Mouse (Mus musculus) neural tube, embryonic 11.5 days (tissue): ENCODE measurements around the gene Ptges2. TPM values are rescaled to one million over a fixed set of nuclear protein-coding genes. Genes with fewer than 3 reads are reported as not detected.
A peak's percentile ranks its signal among the peaks of the same experiment; 100 is the strongest.

ENCODE experiments used
- ATAC-seq: fragments of 200-750 bp; cut with Nextera tagmentation; 2 replicates; pipeline ENCODE4 v1.8.0; 2017; ENCODE audit warnings: moderate number of reproducible peaks, mild to moderate bottlenecking, moderate TSS enrichment, moderate library complexity; ENCODE audit not compliant: insufficient read depth, low FRiP score, low TSS enrichment
- DNase-seq: peaks from one replicate; pipeline ENCODE4 v3.0.0-alpha.2; 2015; ENCODE audit warnings: low spot score
- H3K27ac ChIP-seq: fragments of 300-500 bp; sonication (generic); 2 replicates; pipeline ENCODE4 v1.5.1; 2014; ENCODE audit warnings: low read depth, mild to moderate bottlenecking, low read length
- H3K27me3 ChIP-seq: fragments of 300-500 bp; sonication (generic); 2 replicates; pipeline ENCODE4 v1.6.1; 2014; ENCODE audit warnings: mild to moderate bottlenecking, low read length, mixed read lengths; ENCODE audit not compliant: control insufficient read depth, insufficient read depth
- H3K36me3 ChIP-seq: fragments of 300-500 bp; sonication (generic); 2 replicates; pipeline ENCODE4 v1.6.1; 2014; ENCODE audit warnings: mild to moderate bottlenecking, low read length, moderate library complexity, mixed read lengths; ENCODE audit not compliant: control insufficient read depth, insufficient read depth
- H3K4me1 ChIP-seq: fragments of 300-500 bp; sonication (generic); 2 replicates; pipeline ENCODE4 v1.6.1; 2014; ENCODE audit warnings: low read length, mixed read lengths; ENCODE audit not compliant: control insufficient read depth, insufficient read depth
- H3K4me2 ChIP-seq: fragments of 300-500 bp; sonication (generic); 2 replicates; pipeline ENCODE4 v1.6.1; 2014; ENCODE audit warnings: low read depth, mild to moderate bottlenecking, moderate library complexity
- H3K4me3 ChIP-seq: fragments of 300-500 bp; sonication (generic); 2 replicates; pipeline ENCODE4 v1.5.1; 2014; ENCODE audit warnings: low read depth, low read length
- H3K9ac ChIP-seq: fragments of 300-500 bp; sonication (generic); 2 replicates; pipeline ENCODE4 v1.6.1; 2014; ENCODE audit warnings: mild to moderate bottlenecking, low read length
- H3K9me3 ChIP-seq: fragments of 300-500 bp; sonication (generic); 2 replicates; pipeline ENCODE4 v1.6.1; 2016; ENCODE audit warnings: low read length; ENCODE audit not compliant: control insufficient read depth
- WGBS: fragments of 180-500 bp; shearing (Covaris S2); extraction: QIAGEN DNeasy Blood & Tissue Kit; methylation state at CpG from one replicate; pipeline ENCODE4 v1.1.7; 2014; 5-methylcytosine and 5-hydroxymethylcytosine counted together
- polyA plus RNA-seq: library from polyadenylated mRNA; unstranded; fragments of >200 nt; fragmentation: Nextera tagmentation; extraction: Ambion mirVana; gene quantifications from 2 replicates; pipeline ENCODE4 v1.2.1, GENCODE M21; 2014

The Ptges2 gene
- polyA plus RNA-seq, 1 experiment from 2014 or later = 33.6 TPM

GRCm38 (mm10) chr2:32396695-32397094 lies 999 bp downstream of the Ptges2 start:
- no peak for ATAC-seq
- DNase-seq = no peak
- H3K4me1 ChIP-seq = peaks cover 6% of the 10 kb centered on the region
- H3K9ac ChIP-seq = peak overlapping the region; percentile 64
- H3K4me2 ChIP-seq = peak overlapping the region; percentile 90
- H3K4me3 ChIP-seq = peak overlapping the region; percentile 71
- no peaks in the 10 kb centered on the region for H3K27me3 ChIP-seq
- H3K36me3 ChIP-seq = peaks cover 3% of the 10 kb centered on the region
- H3K27ac ChIP-seq = no peak overlapping the region
- no peaks in the 10 kb centered on the region for H3K9me3 ChIP-seq
- under 1% methylated on average over 15 of the region's 15 CpGs for WGBS

GRCm38 (mm10) chr2:32404663-32405062 lies 9.0 kb downstream of the Ptges2 start:
- Histone ChIP-seq H3K27ac (no peak overlapping the region), H3K4me1 (no peaks in the 10 kb centered on the region), H3K4me2 (no peak overlapping the region), H3K9ac (no peak overlapping the region), H3K4me3 (no peak overlapping the region), H3K27me3 (no peaks in the 10 kb centered on the region), H3K9me3 (no peaks in the 10 kb centered on the region), H3K36me3 (peaks cover 6% of the 10 kb centered on the region)
- 37% methylated on average over 2 of the region's 2 CpGs for WGBS
- no peak for ATAC-seq
- peak; percentile 95 for DNase-seq

- ATAC-seq (no peak), DNase-seq (no peak)
- H3K4me3 ChIP-seq = no peak overlapping the region
- no peaks in the 10 kb centered on the region for H3K9me3 ChIP-seq
- peaks cover 2% of the 10 kb centered on the region; the same call in 1 of the 2 replicates for H3K36me3 ChIP-seq
- no peaks in the 10 kb centered on the region for H3K27me3 ChIP-seq
- no peak overlapping the region for H3K4me2 ChIP-seq
- no peak overlapping the region for H3K9ac ChIP-seq
- H3K27ac ChIP-seq = no peak overlapping the region
- WGBS = 83% methylated on average over 7 of the region's 7 CpGs
- H3K4me1 ChIP-seq = no peaks in the 10 kb centered on the region
These were observed 11.6 kb downstream of the Ptges2 start for GRCm38 (mm10) chr2:32407144-32407824.

DNA sequence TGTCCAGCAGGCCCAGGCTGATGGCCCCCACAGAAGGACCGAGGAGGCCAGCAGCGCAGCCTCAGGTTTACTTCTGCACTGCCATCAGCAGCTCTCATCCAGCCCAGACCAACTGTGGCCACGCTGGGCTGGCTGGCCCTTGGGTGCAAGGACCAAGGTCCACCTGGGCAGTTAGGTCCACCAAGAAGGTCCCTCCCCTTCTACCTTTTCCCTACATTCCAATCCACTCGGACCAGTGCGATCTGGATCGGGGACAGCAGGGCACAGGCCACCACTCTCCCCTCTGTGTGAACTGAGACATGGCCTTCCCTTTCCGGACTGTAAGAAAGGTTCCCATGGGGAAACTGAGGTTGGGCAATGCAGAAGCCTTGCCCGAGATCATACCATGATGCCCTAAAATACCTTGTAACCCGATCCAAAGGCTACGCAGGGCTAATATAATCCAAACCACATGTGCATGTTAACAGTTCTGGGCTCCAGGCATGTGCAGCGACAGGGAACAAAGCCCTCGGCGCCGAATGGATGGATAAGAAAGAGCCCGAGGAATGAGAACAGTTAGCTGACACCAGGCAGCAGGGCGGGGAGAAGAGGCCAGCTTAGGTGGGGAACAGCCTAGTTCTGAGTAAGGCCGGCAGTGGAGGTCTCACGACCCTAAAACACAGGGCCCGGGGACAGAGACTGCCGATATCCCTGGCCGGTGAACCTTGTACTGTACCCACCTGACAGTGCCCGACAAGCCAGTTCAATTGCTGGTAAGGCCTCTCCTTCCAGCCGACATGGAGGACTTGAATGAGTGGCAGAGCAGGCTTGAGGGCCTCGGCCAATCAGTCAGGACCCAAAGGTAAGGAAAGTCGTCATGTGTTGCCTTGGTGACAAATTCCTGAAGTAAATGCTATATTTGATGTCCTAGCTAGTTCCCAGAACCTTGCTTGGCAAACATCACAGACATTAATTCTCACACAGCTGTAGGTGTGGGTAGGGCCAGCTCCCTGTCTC lies 13.0 kb downstream of the Ptges2 start:
- H3K9ac ChIP-seq = no peak overlapping the region
- no peaks in the 10 kb centered on the region for H3K9me3 ChIP-seq
- H3K27me3 ChIP-seq = no peaks in the 10 kb centered on the region
- no peak overlapping the region for H3K4me3 ChIP-seq
- peak; percentile 40 for DNase-seq
- H3K36me3 ChIP-seq = no peaks in the 10 kb centered on the region
- no peak overlapping the region for H3K4me2 ChIP-seq
- 68% methylated on average over 25 of the region's 25 CpGs for WGBS
- H3K4me1 ChIP-seq = no peaks in the 10 kb centered on the region
- H3K27ac ChIP-seq = no peak overlapping the region
- ATAC-seq = no peak

GRCm38 (mm10) chr2:32411407-32411806 lies 15.7 kb downstream of the Ptges2 start:
- WGBS = 89% methylated on average over 7 of the region's 7 CpGs
- H3K4me1 ChIP-seq = no peaks in the 10 kb centered on the region

GRCm38 (mm10) chr2:32412742-32413531 lies 17.2 kb downstream of the Ptges2 start:
- Histone ChIP-seq H3K4me1 (no peaks in the 10 kb centered on the region), H3K9ac (no peak overlapping the region), H3K4me2 (no peak overlapping the region), H3K4me3 (no peak overlapping the region), H3K9me3 (no peaks in the 10 kb centered on the region), H3K36me3 (peaks cover 28% of the 10 kb centered on the region), H3K27ac (no peak overlapping the region), H3K27me3 (no peaks in the 10 kb centered on the region)
- ATAC-seq (no peak), DNase-seq (no peak)
- WGBS = 89% methylated on average over 6 of the region's 6 CpGs

More at GRCm38 (mm10) chr2:32411407-32411806, 15.7 kb downstream of the Ptges2 start:
- DNase-seq (no peak), ATAC-seq (no peak)
- peaks cover 19% of the 10 kb centered on the region for H3K36me3 ChIP-seq
- no peak overlapping the region for H3K27ac ChIP-seq
- H3K9ac ChIP-seq = no peak overlapping the region
- no peaks in the 10 kb centered on the region for H3K9me3 ChIP-seq
- no peak overlapping the region for H3K4me2 ChIP-seq
- H3K27me3 ChIP-seq = no peaks in the 10 kb centered on the region
- H3K4me3 ChIP-seq = no peak overlapping the region

- WGBS = 62% methylated on average over 5 of the region's 5 CpGs
- no peak overlapping the region for H3K9ac ChIP-seq
- H3K4me3 ChIP-seq = no peak overlapping the region
- no peaks in the 10 kb centered on the region for H3K27me3 ChIP-seq
- no peaks in the 10 kb centered on the region for H3K9me3 ChIP-seq
- no peak for DNase-seq
- H3K4me1 ChIP-seq = no peaks in the 10 kb centered on the region
- no peak overlapping the region for H3K27ac ChIP-seq
- no peak overlapping the region for H3K4me2 ChIP-seq
- H3K36me3 ChIP-seq = peaks cover 31% of the 10 kb centered on the region
- ATAC-seq = no peak
These were observed 18.2 kb downstream of the Ptges2 start for GRCm38 (mm10) chr2:32413936-32414335.

DNA sequence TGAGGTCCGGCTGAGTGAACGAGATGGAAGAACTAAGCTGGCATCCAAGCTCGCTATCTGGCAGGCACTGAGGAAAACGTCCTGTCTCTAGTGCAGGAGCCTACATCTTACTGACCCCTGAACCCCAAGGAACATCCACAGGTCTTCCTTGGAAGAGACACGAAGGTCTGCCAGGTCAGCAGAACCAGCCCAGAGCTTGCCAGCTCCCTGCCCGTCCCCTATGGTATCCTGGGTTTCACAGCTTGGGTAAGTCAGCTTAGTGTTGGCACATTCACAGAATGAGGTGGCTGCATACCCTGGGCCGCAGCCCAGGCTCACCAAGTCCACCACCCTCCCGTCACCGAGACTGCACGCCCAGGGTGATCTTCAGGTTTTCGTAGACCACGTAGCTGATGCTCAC lies 20.1 kb downstream of the Ptges2 start:
- no peak overlapping the region for H3K27ac ChIP-seq
- H3K27me3 ChIP-seq = no peaks in the 10 kb centered on the region
- DNase-seq (no peak), ATAC-seq (no peak)
- H3K4me1 ChIP-seq = no peaks in the 10 kb centered on the region
- 91% methylated on average over 12 of the region's 12 CpGs for WGBS
- peaks cover 39% of the 10 kb centered on the region for H3K36me3 ChIP-seq
- no peak overlapping the region for H3K9ac ChIP-seq
- no peaks in the 10 kb centered on the region for H3K9me3 ChIP-seq
- no peak overlapping the region for H3K4me2 ChIP-seq
- no peak overlapping the region for H3K4me3 ChIP-seq
